Mouse (Mus musculus): ENCODE data around the gene Iqschfp.

DNA sequence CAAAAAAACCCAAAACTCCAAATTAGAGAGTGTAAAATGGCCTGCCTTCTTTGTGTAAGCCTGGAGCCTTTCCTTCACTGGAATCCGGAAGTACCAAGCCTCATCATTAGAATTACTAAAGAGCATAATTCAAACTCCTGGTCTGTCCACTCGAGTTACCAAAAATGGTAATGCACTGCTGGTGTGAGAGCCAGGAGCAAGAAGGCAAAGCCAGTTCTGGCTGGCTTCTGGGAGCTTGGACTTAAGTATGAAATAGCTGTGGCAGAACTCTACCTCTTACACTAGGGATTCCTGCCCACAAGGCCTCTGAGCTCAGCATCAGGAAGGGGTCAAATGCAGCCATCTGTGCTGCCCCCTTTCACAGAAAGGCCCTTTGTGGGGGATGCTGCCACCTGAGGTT lies 585.4 kb downstream of the Iqschfp start:
- no peak for TF ChIP-seq CTCF (IDR thresholded peaks at IDR 0.05; ENCODE audit: control insufficient read depth, insufficient read depth, low read length)
- no peak for TF ChIP-seq POLR2A (IDR thresholded peaks at IDR 0.05; ENCODE audit: borderline replicate concordance, control insufficient read depth, low read depth, low read length)
